Mouse (Mus musculus) heart, embryonic 13.5 days (tissue): ENCODE measurements around the gene Cryl1. TPM values are rescaled to one million over a fixed set of nuclear protein-coding genes. Genes with fewer than 3 reads are reported as not detected.

Experiments used
- ATAC-seq: fragments of 200-750 bp; cut with Nextera tagmentation; 2 replicates; pipeline ENCODE4 v1.8.0; 2017; ENCODE audit warnings: moderate TSS enrichment; ENCODE audit not compliant: insufficient number of reproducible peaks, low FRiP score, low TSS enrichment; ENCODE audit errors: extremely low read depth
- H3K27ac ChIP-seq: fragments of 300-500 bp; sonication (generic); replicated peaks from 2 replicates; pipeline ENCODE4 v1.5.1; 2015; ENCODE audit warnings: moderate library complexity, mild to moderate bottlenecking, inconsistent platforms
- H3K27me3 ChIP-seq: fragments of 300-500 bp; sonication (generic); replicated peaks from 2 replicates; pipeline ENCODE4 v1.6.1; 2015; ENCODE audit warnings: mild to moderate bottlenecking, inconsistent platforms
- H3K36me3 ChIP-seq: fragments of 300-500 bp; sonication (generic); 2 replicates; pipeline ENCODE4 v1.6.1; 2015; ENCODE audit warnings: mild to moderate bottlenecking, inconsistent platforms
- H3K4me1 ChIP-seq: fragments of 300-500 bp; sonication (generic); 2 replicates; pipeline ENCODE4 v1.6.1; 2015; ENCODE audit warnings: inconsistent platforms
- H3K4me2 ChIP-seq: fragments of 300-500 bp; sonication (generic); 2 replicates; pipeline ENCODE4 v1.6.1; 2015; ENCODE audit warnings: inconsistent platforms, mild to moderate bottlenecking, moderate library complexity
- H3K4me3 ChIP-seq: fragments of 300-500 bp; sonication (generic); 2 replicates; pipeline ENCODE4 v1.5.1; 2015; ENCODE audit warnings: moderate library complexity, mild to moderate bottlenecking, inconsistent platforms
- H3K9ac ChIP-seq: fragments of 300-500 bp; sonication (generic); 2 replicates; pipeline ENCODE4 v1.6.1; 2015; ENCODE audit warnings: inconsistent platforms, mild to moderate bottlenecking, moderate library complexity
- H3K9me3 ChIP-seq: fragments of 300-500 bp; sonication (generic); 2 replicates; pipeline ENCODE4 v1.6.1; 2016; ENCODE audit warnings: inconsistent platforms
- WGBS: fragments of 180-500 bp; shearing (Covaris S2); methylation state at CpG from one replicate; pipeline ENCODE4 v1.1.7; 2015; ENCODE audit warnings: mixed read lengths; 5-methylcytosine and 5-hydroxymethylcytosine counted together
- polyA plus RNA-seq: library from polyadenylated mRNA; unstranded; fragments of >200 nt; fragmentation: Nextera tagmentation; extraction: Ambion mirVana; gene quantifications from 2 replicates; pipeline ENCODE4 v1.2.1, GENCODE M21; 2015

Cryl1 gene
- polyA plus RNA-seq: 12.1 and 15.6 TPM in 2 replicates

- Histone ChIP-seq H3K36me3 (no peaks in the 10 kb centered on the region), H3K27ac (peak within 1 kb of the TSS; percentile 71), H3K9me3 (no peaks in the 10 kb centered on the region), H3K4me1 (peaks cover 5% of the 10 kb centered on the region; the same call in 1 of the 2 replicates), H3K27me3 (peaks cover 8% of the 10 kb centered on the region), H3K9ac (peak within 1 kb of the TSS; percentile 89), H3K4me3 (peak within 1 kb of the TSS; percentile 63), H3K4me2 (peak within 1 kb of the TSS; percentile 83)
- WGBS: 2% methylated on average over 43 of the region's 43 CpGs
- peak; percentile 94 for ATAC-seq
These were observed at the start of gene Cryl1 for GRCm38 (mm10) chr14:57398065-57398757. Cryl1 (minus strand) TSS chr14:57398529.

GRCm38 (mm10) chr14:57430451-57430850 is 32.1 kb upstream of the Cryl1 start:
- no peak for ATAC-seq
- no peak overlapping the region for H3K9ac ChIP-seq
- 75% methylated on average over 2 of the region's 2 CpGs for WGBS

GRCm38 (mm10) chr14:57424212-57424561 is 25.9 kb upstream of the Cryl1 start:
- no peaks in the 10 kb centered on the region for H3K9me3 ChIP-seq
- no peak overlapping the region for H3K27ac ChIP-seq
- H3K4me2 ChIP-seq: peak overlapping the region; percentile 73
- H3K27me3 ChIP-seq: peaks cover 12% of the 10 kb centered on the region
- H3K4me1 ChIP-seq: peaks cover 3% of the 10 kb centered on the region; the same call in 1 of the 2 replicates
- peak overlapping the region; percentile 80 for H3K4me3 ChIP-seq
- no peaks in the 10 kb centered on the region for H3K36me3 ChIP-seq
- WGBS: 1% methylated on average over 23 of the region's 24 CpGs
- H3K9ac ChIP-seq: peak overlapping the region; percentile 83
- no peak for ATAC-seq

More at GRCm38 (mm10) chr14:57430451-57430850, 32.1 kb upstream of the Cryl1 start:
- Histone ChIP-seq H3K4me3 (no peak overlapping the region), H3K9me3 (no peaks in the 10 kb centered on the region), H3K4me1 (no peaks in the 10 kb centered on the region), H3K36me3 (no peaks in the 10 kb centered on the region), H3K4me2 (no peak overlapping the region), H3K27me3 (no peaks in the 10 kb centered on the region), H3K27ac (no peak overlapping the region)

GRCm38 (mm10) chr14:57423432-57424211 is 25.3 kb upstream of the Cryl1 start, which contains the start of gene Ift88:
Ift88 (plus strand) TSS chr14:57424062.
- Histone ChIP-seq H3K27me3 (peaks cover 16% of the 10 kb centered on the region), H3K27ac (no peak within 1 kb of the TSS), H3K9me3 (no peaks in the 10 kb centered on the region), H3K4me2 (peak within 1 kb of the TSS; percentile 73), H3K4me3 (peak within 1 kb of the TSS; percentile 80), H3K9ac (peak within 1 kb of the TSS; percentile 83), H3K36me3 (no peaks in the 10 kb centered on the region), H3K4me1 (peaks cover 3% of the 10 kb centered on the region; the same call in 1 of the 2 replicates)
- ATAC-seq: peak; percentile 94
- 4% methylated on average over 41 of the region's 42 CpGs for WGBS

GRCm38 (mm10) chr14:57417187-57417586 is 18.9 kb upstream of the Cryl1 start:
- no peak overlapping the region for H3K9ac ChIP-seq
- no peaks in the 10 kb centered on the region for H3K9me3 ChIP-seq
- no peaks in the 10 kb centered on the region for H3K4me1 ChIP-seq
- no peak overlapping the region for H3K4me2 ChIP-seq
- no peak for ATAC-seq
- peaks cover 18% of the 10 kb centered on the region for H3K27me3 ChIP-seq
- H3K27ac ChIP-seq: no peak overlapping the region
- H3K4me3 ChIP-seq: no peak overlapping the region
- H3K36me3 ChIP-seq: no peaks in the 10 kb centered on the region
- 86% methylated on average over 2 of the region's 2 CpGs for WGBS

GRCm38 (mm10) chr14:57412166-57412565 is 13.8 kb upstream of the Cryl1 start:
- no peak for ATAC-seq
- no peak overlapping the region for H3K9ac ChIP-seq
- no peaks in the 10 kb centered on the region for H3K27me3 ChIP-seq
- 54% methylated on average over 7 of the region's 7 CpGs for WGBS
- peaks cover 5% of the 10 kb centered on the region for H3K4me1 ChIP-seq
- no peaks in the 10 kb centered on the region for H3K9me3 ChIP-seq
- no peak overlapping the region for H3K27ac ChIP-seq
- H3K4me3 ChIP-seq: no peak overlapping the region
- H3K4me2 ChIP-seq: no peak overlapping the region
- no peaks in the 10 kb centered on the region for H3K36me3 ChIP-seq

GRCm38 (mm10) chr14:57409106-57409505 is 10.8 kb upstream of the Cryl1 start:
- Histone ChIP-seq H3K4me1 (peaks cover 11% of the 10 kb centered on the region), H3K9me3 (no peaks in the 10 kb centered on the region), H3K27me3 (no peaks in the 10 kb centered on the region), H3K9ac (no peak overlapping the region), H3K4me2 (no peak overlapping the region), H3K36me3 (no peaks in the 10 kb centered on the region), H3K4me3 (no peak overlapping the region), H3K27ac (no peak overlapping the region)
- 21% methylated on average over 6 of the region's 6 CpGs for WGBS
- ATAC-seq: no peak

GRCm38 (mm10) chr14:57408100-57408499 is 9.8 kb upstream of the Cryl1 start:
- H3K9ac ChIP-seq: no peak overlapping the region
- no peak overlapping the region for H3K27ac ChIP-seq
- H3K27me3 ChIP-seq: no peaks in the 10 kb centered on the region
- no peaks in the 10 kb centered on the region for H3K36me3 ChIP-seq
- no peak overlapping the region for H3K4me2 ChIP-seq
- no peak overlapping the region for H3K4me3 ChIP-seq
- no peak for ATAC-seq
- H3K9me3 ChIP-seq: no peaks in the 10 kb centered on the region
- WGBS: 75% methylated on average over 8 of the region's 8 CpGs
- H3K4me1 ChIP-seq: peaks cover 11% of the 10 kb centered on the region

- Histone ChIP-seq H3K9ac (peak overlapping the region; percentile 50; the same call in 1 of the 2 replicates), H3K36me3 (no peaks in the 10 kb centered on the region), H3K27ac (no peak overlapping the region), H3K4me2 (peak overlapping the region; percentile 49), H3K4me3 (peak overlapping the region; percentile 7; the same call in 1 of the 2 replicates), H3K27me3 (no peaks in the 10 kb centered on the region), H3K9me3 (no peaks in the 10 kb centered on the region), H3K4me1 (peaks cover 11% of the 10 kb centered on the region)
- WGBS: 4% methylated on average over 12 of the region's 12 CpGs
- ATAC-seq: no peak
These were observed 9.0 kb upstream of the Cryl1 start for GRCm38 (mm10) chr14:57407039-57407987.

GRCm38 (mm10) chr14:57402815-57403214 is 4.5 kb upstream of the Cryl1 start:
- H3K4me1 ChIP-seq: peaks cover 14% of the 10 kb centered on the region
- no peaks in the 10 kb centered on the region; the same call in 1 of the 2 replicates for H3K27me3 ChIP-seq
- no peak overlapping the region for H3K4me2 ChIP-seq
- no peaks in the 10 kb centered on the region for H3K9me3 ChIP-seq
- no peak overlapping the region for H3K4me3 ChIP-seq
- no peak overlapping the region for H3K9ac ChIP-seq
- no peak overlapping the region for H3K27ac ChIP-seq
- H3K36me3 ChIP-seq: no peaks in the 10 kb centered on the region
- no peak for ATAC-seq
